Mouse (Mus musculus) cerebellum, adult 2 months (tissue): ENCODE data around the gene Batf3. TPM values are rescaled to one million over a fixed set of nuclear protein-coding genes. Genes with fewer than 3 reads are reported as not detected.
A peak's percentile ranks its signal among the peaks of the same experiment; 100 is the strongest.

Source experiments
- DNase-seq, 2 experiments: peaks; one replicate each; pipeline ENCODE4 v3.0.0; 2021
- H3K27ac ChIP-seq: fragments of 200-500 bp; 2 replicates; pipeline ENCODE4 v1.5.1; 2012; ENCODE audit warnings: low read length, control low read depth, inconsistent platforms; ENCODE audit not compliant: insufficient read depth
- H3K27me3 ChIP-seq: fragments of 200-500 bp; 2 replicates; pipeline ENCODE4 v1.6.1; 2012; ENCODE audit warnings: inconsistent platforms, mild to moderate bottlenecking, low read length, moderate library complexity; ENCODE audit not compliant: control insufficient read depth, insufficient read depth
- H3K4me1 ChIP-seq: fragments of 200-500 bp; 2 replicates; pipeline ENCODE4 v1.6.1; 2011; ENCODE audit warnings: low read length; ENCODE audit not compliant: control insufficient read depth, insufficient read depth
- H3K4me3 ChIP-seq: fragments of 200-500 bp; replicated peaks from 2 replicates; pipeline ENCODE3; 2011; ENCODE audit warnings: mild to moderate bottlenecking, low read depth, low read length, control low read depth; ENCODE audit not compliant: insufficient read depth
- CTCF ChIP-seq: fragments of 200-500 bp; IDR thresholded peaks from 2 replicates; pipeline ENCODE4 v1.5.1; 2011; ENCODE audit warnings: low read depth, mild to moderate bottlenecking, control low read depth, low read length, moderate library complexity, borderline replicate concordance; ENCODE audit not compliant: insufficient read depth
- POLR2A ChIP-seq: fragments of 200-500 bp; IDR thresholded peaks from 2 replicates; pipeline ENCODE4 v1.6.1; 2011; ENCODE audit warnings: low read length, control low read depth, borderline replicate concordance; ENCODE audit not compliant: insufficient read depth
- WGBS: fragments of 180-500 bp; shearing (Covaris S2); methylation state at CpG from one replicate; pipeline ENCODE4 v1.1.7; 2018; 5-methylcytosine and 5-hydroxymethylcytosine counted together
- polyA plus RNA-seq: library from polyadenylated mRNA; depleted of rRNA; stranded (reverse); fragments of >200 nt; gene quantifications from 2 replicates; pipeline ENCODE4 v1.2.3, GENCODE M21; 2012

Batf3 gene
- polyA plus RNA-seq, 1 experiment, result 0.85 TPM

DNA sequence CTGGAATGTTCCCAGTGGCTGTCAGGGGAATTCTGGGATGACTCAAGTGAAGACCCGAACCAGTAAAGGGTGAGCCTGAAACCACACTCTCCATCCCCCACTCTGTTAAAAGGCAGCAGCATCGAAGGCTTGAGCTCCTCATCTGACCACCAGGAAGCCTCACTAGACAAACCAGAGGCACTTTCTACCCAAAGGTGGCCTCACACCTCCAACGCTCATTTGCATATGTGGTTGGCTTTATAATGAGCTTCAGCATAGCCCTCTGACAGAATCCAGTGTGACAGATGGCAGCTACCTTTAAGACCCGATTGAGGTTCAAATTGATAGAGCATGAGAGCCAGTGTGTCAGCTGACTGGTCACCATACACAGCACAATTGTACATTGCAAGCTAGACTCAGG is 26.6 kb downstream of the Batf3 start:
- Histone ChIP-seq H3K4me3 (no peak overlapping the region), H3K4me1 (no peaks in the 10 kb centered on the region), H3K27ac (no peak overlapping the region), H3K27me3 (no peaks in the 10 kb centered on the region)
- no peak for DNase-seq
- WGBS, result 37% methylated on average over 4 of the region's 4 CpGs
- TF ChIP-seq POLR2A, result no peak
- TF ChIP-seq CTCF, result no peak

GRCm38 (mm10) chr1:191125811-191126638 is 28.4 kb downstream of the Batf3 start:
- Histone ChIP-seq H3K4me1 (no peaks in the 10 kb centered on the region), H3K27me3 (no peaks in the 10 kb centered on the region), H3K4me3 (no peak overlapping the region), H3K27ac (no peak overlapping the region)
- peak; percentile 61 for TF ChIP-seq CTCF
- no peak for TF ChIP-seq POLR2A
- DNase-seq, result peak; percentile 18 to 33
- WGBS, result 19% methylated on average over 38 of the region's 38 CpGs

DNA sequence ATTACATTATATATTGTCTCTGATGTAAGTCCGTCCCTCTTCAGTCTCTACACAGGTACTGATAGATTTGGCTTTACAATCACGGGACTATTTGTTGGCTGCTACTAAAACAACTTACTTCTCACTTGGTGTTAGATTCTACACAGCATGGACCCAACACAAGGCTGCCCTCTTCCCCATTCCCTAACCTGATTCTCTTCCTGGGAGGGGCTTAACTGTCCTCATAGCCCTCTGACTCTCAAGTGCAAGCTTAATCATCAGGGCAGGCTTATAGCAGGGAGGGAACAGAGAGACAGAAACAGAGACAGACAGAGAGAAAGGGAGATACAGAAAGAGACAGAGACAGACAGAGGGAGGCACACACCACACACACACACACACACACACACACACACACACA is 34.0 kb downstream of the Batf3 start:
- WGBS, result 85% methylated on average over 2 of the region's 2 CpGs
- no peak for DNase-seq
- no peak overlapping the region for H3K27ac ChIP-seq
- no peaks in the 10 kb centered on the region for H3K27me3 ChIP-seq
- no peak overlapping the region for H3K4me3 ChIP-seq
- H3K4me1 ChIP-seq, result no peaks in the 10 kb centered on the region
- TF ChIP-seq POLR2A, result no peak
- TF ChIP-seq CTCF, result no peak

GRCm38 (mm10) chr1:191132240-191132639 is 34.6 kb downstream of the Batf3 start:
- H3K27me3 ChIP-seq, result no peaks in the 10 kb centered on the region
- no peaks in the 10 kb centered on the region for H3K4me1 ChIP-seq
- TF ChIP-seq POLR2A, result no peak
- WGBS, result 50% methylated on average over 5 of the region's 5 CpGs
- H3K4me3 ChIP-seq, result no peak overlapping the region
- DNase-seq, result no peak
- no peak overlapping the region for H3K27ac ChIP-seq

- Histone ChIP-seq H3K4me3 (no peak overlapping the region), H3K4me1 (no peaks in the 10 kb centered on the region), H3K27ac (no peak overlapping the region), H3K27me3 (no peaks in the 10 kb centered on the region)
- DNase-seq, result no peak
- TF ChIP-seq CTCF, result no peak
- no peak for TF ChIP-seq POLR2A
- 69% methylated on average over 5 of the region's 5 CpGs for WGBS
These were observed 35.3 kb downstream of the Batf3 start for GRCm38 (mm10) chr1:191132934-191133333.

DNA sequence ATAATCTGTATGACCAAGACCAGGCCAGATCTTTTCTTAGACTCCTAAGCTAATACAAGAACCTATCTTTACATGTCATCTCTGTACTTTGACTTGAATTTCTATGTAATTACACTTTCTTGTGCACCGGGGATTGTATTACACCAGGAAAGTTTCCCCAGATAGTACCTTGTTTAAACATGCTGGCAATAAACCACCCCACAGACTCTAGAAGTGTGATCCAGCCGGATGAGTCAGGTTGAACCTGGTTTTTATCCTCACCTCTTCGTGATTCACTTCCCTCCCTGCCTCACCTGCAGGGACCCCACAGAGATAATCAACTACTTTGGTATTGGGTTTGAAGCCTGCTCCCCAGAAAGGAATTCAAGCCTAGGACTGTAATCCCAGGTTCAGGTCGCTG is 37.8 kb downstream of the Batf3 start:
- Histone ChIP-seq H3K4me1 (no peaks in the 10 kb centered on the region), H3K4me3 (no peak overlapping the region), H3K27me3 (no peaks in the 10 kb centered on the region), H3K27ac (no peak overlapping the region)
- DNase-seq, result no peak
- TF ChIP-seq POLR2A (no peak), CTCF (no peak)
- WGBS, result 68% methylated on average over 4 of the region's 4 CpGs

GRCm38 (mm10) chr1:191138436-191138835 is 40.8 kb downstream of the Batf3 start:
- Histone ChIP-seq H3K4me3 (no peak overlapping the region), H3K27ac (no peak overlapping the region), H3K27me3 (no peaks in the 10 kb centered on the region), H3K4me1 (no peaks in the 10 kb centered on the region)
- DNase-seq, result no peak
- WGBS, result 80% methylated on average over 4 of the region's 4 CpGs
- TF ChIP-seq POLR2A (no peak), CTCF (no peak)

DNA sequence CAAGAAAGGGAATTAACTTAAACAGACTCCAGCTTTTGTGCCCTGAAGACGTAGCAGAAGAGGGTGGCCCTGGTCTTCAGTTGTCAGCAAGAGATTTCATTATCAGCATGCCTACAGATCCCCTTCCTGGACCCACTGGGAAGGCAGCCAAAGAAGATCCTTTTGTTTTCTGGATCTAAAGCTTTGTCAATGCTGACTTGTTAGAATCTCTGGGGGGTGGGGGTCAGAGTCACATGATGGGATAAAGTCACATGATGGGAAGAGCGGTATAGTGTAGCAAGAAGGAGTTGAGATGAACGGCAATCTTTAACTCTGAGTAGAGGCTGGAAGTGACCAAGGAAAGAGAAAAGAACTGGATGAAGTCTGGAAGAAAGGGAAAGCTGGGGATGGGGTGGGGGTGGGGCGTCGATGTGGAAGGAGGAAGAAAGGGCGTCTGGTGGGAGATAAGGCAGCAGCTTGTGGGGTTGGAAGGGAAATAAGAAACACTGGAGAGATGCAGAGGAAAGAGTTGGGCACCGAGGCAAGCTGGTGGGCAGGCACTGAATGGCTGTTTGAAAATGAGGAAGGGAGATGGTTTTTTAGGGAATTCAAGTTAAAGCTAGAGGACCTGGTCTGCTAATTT is 41.3 kb downstream of the Batf3 start:
- no peak for TF ChIP-seq POLR2A
- no peak for TF ChIP-seq CTCF
- Histone ChIP-seq H3K4me1 (no peaks in the 10 kb centered on the region), H3K4me3 (no peak overlapping the region), H3K27me3 (no peaks in the 10 kb centered on the region), H3K27ac (no peak overlapping the region)
- WGBS, result 60% methylated on average over 7 of the region's 7 CpGs
- no peak for DNase-seq
